Mouse (Mus musculus) spleen, postnatal 36 days (tissue): ENCODE results near the gene Klf11.
"Not testable (repeated sequence)": the region's sequence is repeated elsewhere in the genome, so short reads cannot be mapped to it uniquely, and the experiment has no call there.

ENCODE experiments used
- DNase-seq, 2 experiments: peaks; one replicate each; pipeline ENCODE4 v3.0.0; 2022; ENCODE audit warnings: low spot score in 2 of 2, mixed read lengths in 1 of 2

Gene Klf11

GRCm38 (mm10) chr12:24654065-24654862 lies 3.2 kb downstream of the Klf11 start:
- DNase-seq, result no peak

GRCm38 (mm10) chr12:24656436-24656835 lies 5.4 kb downstream of the Klf11 start:
- no peak for DNase-seq

GRCm38 (mm10) chr12:24658998-24659397 lies 7.9 kb downstream of the Klf11 start:
- no peak for DNase-seq

DNA sequence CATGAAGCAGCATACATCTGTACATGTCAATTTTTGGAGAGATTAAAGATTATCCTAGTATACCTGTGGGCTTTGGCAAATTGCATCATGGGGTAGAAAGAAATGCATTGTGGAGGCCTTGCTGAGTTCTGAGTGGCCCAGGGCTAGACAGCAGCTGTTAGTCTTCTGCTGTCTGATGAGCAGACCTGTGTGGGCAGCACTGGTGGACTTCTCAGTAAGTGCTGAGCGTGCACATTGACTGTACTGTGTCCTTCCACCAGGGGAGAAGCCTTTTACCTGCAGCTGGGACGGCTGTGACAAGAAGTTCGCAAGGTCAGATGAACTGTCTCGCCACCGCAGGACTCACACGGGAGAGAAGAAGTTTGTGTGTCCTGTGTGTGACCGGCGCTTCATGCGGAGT lies 8.8 kb downstream of the Klf11 start:
- DNase-seq, result no peak

GRCm38 (mm10) chr12:24661100-24661499 lies 10.0 kb downstream of the Klf11 start:
- DNase-seq, result no peak

- DNase-seq, result no peak
Observed at GRCm38 (mm10) chr12:24662131-24662530, 11.1 kb downstream of the Klf11 start.

GRCm38 (mm10) chr12:24680096-24680491 lies 29.0 kb downstream of the Klf11 start:
- DNase-seq, result no peak

DNA sequence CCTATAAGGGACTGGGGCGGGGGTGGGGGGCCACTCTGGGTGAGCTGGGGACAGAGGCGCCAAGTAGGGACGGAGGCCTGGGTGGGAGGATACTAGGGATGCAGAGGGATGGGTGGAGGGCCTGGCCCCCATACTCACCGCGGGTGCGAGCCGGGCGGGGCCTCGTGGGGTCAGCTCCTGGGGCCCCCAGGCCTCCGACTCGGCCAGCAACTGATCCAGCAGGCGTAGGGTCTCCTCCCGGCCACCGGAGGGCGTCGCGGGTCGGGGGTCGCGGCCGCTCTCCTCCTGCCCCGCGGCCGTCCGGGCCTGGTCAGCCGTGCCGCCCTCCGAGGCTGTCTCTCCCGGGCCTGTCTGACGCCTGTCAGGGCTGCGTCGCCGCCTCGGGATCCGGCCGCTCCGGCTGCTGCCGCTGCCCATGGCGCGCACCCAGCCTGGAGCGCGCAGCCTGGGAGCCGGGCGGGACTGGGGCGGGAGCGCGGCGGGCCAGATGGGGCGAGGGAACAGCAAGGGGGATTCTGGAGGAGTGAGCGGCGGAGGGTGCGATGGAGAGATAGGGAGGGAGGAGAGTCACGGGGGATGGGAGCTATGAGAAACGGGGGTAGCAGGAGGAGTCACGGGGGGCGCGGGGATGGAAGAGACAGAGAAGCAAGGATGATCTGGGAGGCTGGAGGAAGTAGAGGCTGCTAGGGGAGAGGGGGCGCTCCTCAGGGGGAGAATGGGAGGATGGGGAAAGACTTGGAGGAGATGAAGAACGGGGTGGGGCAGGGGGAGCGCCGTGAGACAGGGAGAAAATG lies 29.6 kb downstream of the Klf11 start:
- DNase-seq, result no peak

GRCm38 (mm10) chr12:24681286-24682023 lies 30.4 kb downstream of the Klf11 start, which contains the start of gene Cys1:
Gene Cys1, minus strand, starts transcription at chr12:24681813.
- DNase-seq, result no peak

GRCm38 (mm10) chr12:24682563-24682962 lies 31.5 kb downstream of the Klf11 start:
- no peak for DNase-seq

DNA sequence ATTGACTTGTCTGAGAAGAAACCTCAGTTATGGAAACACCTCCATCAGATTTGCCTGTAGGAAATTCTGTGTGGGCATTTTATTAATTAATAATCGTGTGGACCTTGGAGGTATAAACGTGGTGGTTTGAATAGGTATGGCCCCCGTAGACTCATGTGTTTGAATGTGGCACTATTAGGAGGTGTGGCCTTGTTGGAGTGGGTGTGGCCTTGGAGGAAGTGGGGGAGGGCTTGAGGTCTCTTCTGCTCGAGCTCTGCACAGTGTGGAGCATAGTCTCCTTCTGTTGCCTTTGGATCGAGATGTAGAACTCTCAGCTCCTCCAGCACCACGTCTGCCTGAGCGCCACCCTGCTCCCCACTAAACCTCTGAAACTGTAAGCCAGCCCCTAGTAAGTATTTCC lies 32.4 kb downstream of the Klf11 start:
- DNase-seq, result no peak

GRCm38 (mm10) chr12:24686038-24686695 lies 35.1 kb downstream of the Klf11 start:
- DNase-seq, result no peak

GRCm38 (mm10) chr12:24686696-24687346 lies 35.7 kb downstream of the Klf11 start:
- DNase-seq, result no peak

DNA sequence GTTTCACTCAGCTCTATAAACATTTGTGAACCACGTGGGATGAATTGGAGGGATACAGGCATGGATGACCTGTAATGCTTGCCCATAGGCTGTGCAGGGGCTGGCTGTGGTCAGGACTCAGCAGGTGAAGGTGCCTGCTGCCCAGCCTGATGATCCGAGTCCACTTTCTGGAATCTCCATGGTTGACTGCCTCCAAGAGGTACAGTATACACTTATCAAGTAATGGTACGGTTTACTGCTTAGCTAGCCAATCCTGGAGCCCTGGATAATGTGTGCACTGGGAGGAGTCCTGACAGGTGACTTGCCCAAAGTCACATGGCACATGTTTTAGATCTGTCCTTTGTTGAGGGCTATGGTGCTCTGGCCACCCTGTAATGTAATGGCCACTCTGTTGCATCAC lies 39.3 kb downstream of the Klf11 start:
- no peak for DNase-seq

DNA sequence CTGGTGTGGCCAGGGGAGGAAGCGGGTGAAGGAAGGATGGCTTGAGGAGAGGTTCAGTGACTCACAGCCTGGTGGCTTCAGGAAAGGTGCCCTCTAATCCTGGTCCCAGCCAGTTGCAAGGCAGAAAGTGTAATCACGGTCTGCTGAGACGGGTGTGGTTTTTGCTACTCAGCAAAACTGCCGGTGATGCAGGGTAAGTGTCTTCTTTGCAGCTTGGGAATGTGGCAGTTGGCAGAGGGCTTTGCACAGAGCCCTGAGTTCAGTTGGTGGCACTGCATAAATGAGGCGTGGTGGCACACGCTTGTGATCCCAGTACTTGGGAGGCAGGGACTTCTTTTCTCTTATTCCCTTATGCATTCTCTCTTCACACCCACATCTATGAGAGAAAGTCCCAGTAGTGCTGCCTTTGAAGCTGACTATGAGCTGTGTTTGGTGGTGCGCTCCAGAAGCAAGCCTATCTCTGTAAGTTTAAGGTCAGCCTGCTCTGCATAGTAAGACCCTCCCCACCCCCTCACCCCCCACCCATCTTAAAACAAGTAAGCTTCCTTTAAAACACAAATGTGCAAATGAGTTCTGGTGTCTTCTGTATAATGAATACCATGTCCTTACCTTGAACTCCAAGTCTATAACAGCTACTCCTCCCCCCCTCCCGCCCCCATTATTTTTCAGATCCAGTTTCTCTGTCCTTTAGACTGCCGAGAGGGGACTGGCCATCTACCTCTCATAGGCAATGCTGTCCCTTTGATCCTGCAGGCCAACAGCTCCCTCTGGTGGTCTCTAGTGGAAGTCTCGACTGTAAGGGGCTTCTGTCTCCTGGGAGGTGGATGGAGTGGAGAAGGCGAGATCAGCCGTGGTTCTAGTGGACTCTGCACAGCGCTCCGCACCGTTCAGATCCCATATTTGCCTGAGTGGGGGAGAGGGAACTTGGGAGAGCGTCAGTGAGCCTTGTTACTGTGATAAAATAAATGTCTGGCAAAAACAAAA lies 45.7 kb downstream of the Klf11 start:
- DNase-seq, result peak; percentile 66 to 74

GRCm38 (mm10) chr12:24697484-24698204 lies 46.6 kb downstream of the Klf11 start:
- DNase-seq, result no peak

DNA sequence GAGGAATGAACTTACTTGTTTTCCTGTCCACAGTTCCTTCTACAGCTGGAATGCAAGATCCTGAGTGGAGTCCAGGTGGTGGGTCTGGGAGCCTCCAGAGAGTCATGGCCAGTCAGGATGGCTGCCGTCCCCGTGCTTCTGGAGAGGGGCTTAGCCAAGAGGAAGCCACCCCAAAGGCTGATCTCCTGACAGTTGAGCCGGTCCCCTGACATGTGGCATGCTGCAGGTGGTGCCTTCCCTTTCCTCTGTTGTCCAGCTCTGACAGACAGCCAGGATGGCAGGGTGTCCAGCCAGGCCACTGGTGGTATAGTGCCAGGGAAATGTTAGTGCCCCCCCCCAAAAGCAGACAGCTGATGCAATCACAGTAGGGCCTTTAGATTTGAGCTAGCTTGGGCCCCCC lies 47.4 kb downstream of the Klf11 start:
- DNase-seq, result no peak

- DNase-seq, result no peak
Observed at GRCm38 (mm10) chr12:24699578-24699977, 48.5 kb downstream of the Klf11 start.

DNA sequence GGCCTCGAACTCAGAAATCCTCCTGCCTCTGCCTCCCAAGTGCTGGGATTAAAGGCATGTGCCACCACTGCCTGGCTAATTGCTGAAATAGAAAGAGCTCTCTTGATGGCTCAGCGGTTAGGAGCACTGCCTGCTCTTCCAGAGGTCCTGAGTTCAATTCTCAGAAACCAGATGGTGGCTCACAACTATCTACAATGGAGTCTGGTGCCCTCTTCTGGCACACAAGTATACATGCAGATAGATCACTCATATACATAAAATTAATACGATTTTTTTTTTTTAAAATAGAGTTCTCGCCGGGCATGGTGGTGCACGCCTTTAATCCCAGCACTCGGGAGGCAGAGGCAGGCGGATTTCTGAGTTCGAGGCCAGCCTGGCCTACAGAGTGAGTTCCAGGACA lies 50.5 kb downstream of the Klf11 start:
- not testable (repeated sequence) for DNase-seq
